Mouse (Mus musculus) midbrain, embryonic 14.5 days (tissue): ENCODE measurements around the gene Prdm1. TPM values are rescaled to one million over a fixed set of nuclear protein-coding genes. Genes with fewer than 3 reads are reported as not detected.
A peak's percentile ranks its signal among the peaks of the same experiment; 100 is the strongest.

Experiments used
- ATAC-seq: fragments of 200-750 bp; cut with Nextera tagmentation; 2 replicates; pipeline ENCODE4 v1.8.0; 2017; ENCODE audit warnings: moderate number of reproducible peaks, moderate library complexity; ENCODE audit not compliant: low FRiP score, low TSS enrichment
- DNase-seq: peaks from one replicate; pipeline ENCODE4 v3.0.0-alpha.2; 2015
- H3K27ac ChIP-seq: fragments of 300-500 bp; sonication (generic); replicated peaks from 2 replicates; pipeline ENCODE4 v1.5.1; 2014; ENCODE audit warnings: mild to moderate bottlenecking, low read depth, low read length, moderate library complexity
- H3K27me3 ChIP-seq: fragments of 300-500 bp; sonication (generic); 2 replicates; pipeline ENCODE4 v1.6.1; 2014; ENCODE audit warnings: low read length, control low read depth, mixed read lengths; ENCODE audit not compliant: control insufficient read depth, insufficient read depth
- H3K36me3 ChIP-seq: fragments of 300-500 bp; sonication (generic); 2 replicates; pipeline ENCODE4 v1.6.1; 2014; ENCODE audit warnings: low read length, control low read depth; ENCODE audit not compliant: control insufficient read depth, insufficient read depth
- H3K4me1 ChIP-seq: fragments of 300-500 bp; sonication (generic); 2 replicates; pipeline ENCODE4 v1.6.1; 2014; ENCODE audit warnings: mild to moderate bottlenecking, antibody characterized with exemption, low read length, control low read depth; ENCODE audit not compliant: control insufficient read depth, insufficient read depth
- H3K4me2 ChIP-seq: fragments of 300-500 bp; sonication (generic); 2 replicates; pipeline ENCODE4 v1.6.1; 2014; ENCODE audit warnings: mild to moderate bottlenecking, low read length, moderate library complexity
- H3K4me3 ChIP-seq: fragments of 300-500 bp; sonication (generic); replicated peaks from 2 replicates; pipeline ENCODE4 v1.5.1; 2014; ENCODE audit warnings: low read depth, low read length
- H3K9ac ChIP-seq: fragments of 300-500 bp; sonication (generic); replicated peaks from 2 replicates; pipeline ENCODE4 v1.6.1; 2014; ENCODE audit warnings: mild to moderate bottlenecking, low read length, moderate library complexity
- H3K9me3 ChIP-seq: fragments of 300-500 bp; sonication (generic); 2 replicates; pipeline ENCODE4 v1.6.1; 2016; ENCODE audit warnings: low read length, control low read depth, mixed read lengths; ENCODE audit not compliant: control insufficient read depth
- WGBS: fragments of 180-500 bp; shearing (Covaris S2); extraction: QIAGEN DNeasy Blood & Tissue Kit; methylation state at CpG from one replicate; pipeline ENCODE4 v1.1.7; 2014; 5-methylcytosine and 5-hydroxymethylcytosine counted together
- polyA plus RNA-seq: library from polyadenylated mRNA; unstranded; fragments of >200 nt; fragmentation: Nextera tagmentation; extraction: Ambion mirVana; gene quantifications from 2 replicates; pipeline ENCODE4 v1.2.1, GENCODE M21; 2014

The Prdm1 gene
- polyA plus RNA-seq, 1 experiment from 2014 or later, result 0.97 TPM

DNA sequence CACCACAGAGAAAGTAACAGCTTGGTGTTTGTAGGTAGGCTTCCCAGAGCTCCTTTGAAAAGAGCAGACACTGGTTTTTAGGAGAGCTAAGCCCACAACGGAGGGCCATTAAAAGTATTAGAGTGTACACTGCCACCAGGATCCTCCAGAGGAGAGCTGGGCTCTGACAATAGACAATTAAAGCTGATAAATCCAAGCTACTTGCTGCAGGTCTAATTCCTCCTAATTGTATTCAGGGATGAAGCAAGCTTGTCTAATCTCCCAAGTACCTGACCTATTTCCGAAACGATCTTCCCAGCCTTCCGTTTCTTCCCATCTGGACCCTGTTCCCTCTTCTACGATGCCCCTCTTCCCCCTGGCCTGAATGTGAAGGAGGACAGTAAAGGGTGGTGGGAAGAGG lies 63.7 kb downstream of the Prdm1 start:
- Histone ChIP-seq H3K9me3 (no peaks in the 10 kb centered on the region), H3K27ac (no peak overlapping the region), H3K9ac (no peak overlapping the region), H3K4me1 (no peaks in the 10 kb centered on the region), H3K36me3 (no peaks in the 10 kb centered on the region), H3K4me3 (no peak overlapping the region), H3K4me2 (no peak overlapping the region), H3K27me3 (peaks cover 3% of the 10 kb centered on the region; the same call in 1 of the 2 replicates)
- 52% methylated on average over 5 of the region's 5 CpGs for WGBS
- ATAC-seq (no peak), DNase-seq (no peak)

DNA sequence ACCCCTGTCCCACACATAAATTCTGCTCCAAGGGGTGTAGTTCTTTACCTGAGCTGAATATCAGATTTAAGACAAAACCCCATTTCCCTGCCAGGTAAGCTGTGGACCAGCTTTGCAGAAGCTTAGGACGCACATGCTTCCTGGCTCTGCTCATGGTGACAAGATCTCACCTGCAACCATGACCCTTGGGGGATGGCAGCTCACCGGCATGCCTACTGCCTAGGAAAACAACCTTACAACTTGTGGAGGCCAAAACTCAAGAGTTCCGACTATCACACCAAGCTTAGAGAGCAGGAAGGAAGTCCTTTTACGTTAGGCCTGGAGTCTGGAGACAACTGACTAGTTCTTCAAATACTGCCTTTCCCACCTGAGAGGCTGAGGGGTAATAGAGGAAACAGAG lies 64.4 kb downstream of the Prdm1 start:
- H3K9ac ChIP-seq, result no peak overlapping the region
- H3K4me1 ChIP-seq, result peaks cover 4% of the 10 kb centered on the region; the same call in 1 of the 2 replicates
- no peaks in the 10 kb centered on the region for H3K36me3 ChIP-seq
- peaks cover 8% of the 10 kb centered on the region; the same call in 1 of the 2 replicates for H3K27me3 ChIP-seq
- no peak overlapping the region for H3K4me3 ChIP-seq
- no peak for DNase-seq
- no peaks in the 10 kb centered on the region for H3K9me3 ChIP-seq
- H3K27ac ChIP-seq, result no peak overlapping the region
- H3K4me2 ChIP-seq, result no peak overlapping the region
- WGBS, result 93% methylated on average over 4 of the region's 4 CpGs
- ATAC-seq, result no peak

DNA sequence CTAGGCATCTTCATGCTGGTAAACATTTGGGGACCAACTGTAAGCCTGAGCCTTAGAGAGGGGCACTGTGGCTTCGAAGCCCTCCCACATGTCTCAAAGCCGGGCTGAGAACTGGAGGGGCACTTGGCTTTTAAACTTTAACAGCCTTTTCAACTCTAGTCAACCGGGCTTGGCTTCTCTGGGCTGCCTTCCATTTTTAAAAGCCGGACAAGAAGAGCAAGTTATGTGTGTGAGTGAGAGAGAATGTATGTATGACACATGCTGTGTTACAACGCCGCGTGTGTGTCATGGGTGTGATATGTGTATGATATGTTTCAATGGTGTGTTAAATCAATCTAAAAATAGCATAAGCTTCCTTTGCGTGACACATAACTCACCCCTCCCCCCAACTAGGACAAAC lies 66.0 kb downstream of the Prdm1 start:
- Histone ChIP-seq H3K27me3 (peaks cover 13% of the 10 kb centered on the region; the same call in 1 of the 2 replicates), H3K9me3 (no peaks in the 10 kb centered on the region), H3K9ac (no peak overlapping the region), H3K27ac (no peak overlapping the region), H3K4me3 (no peak overlapping the region), H3K4me2 (no peak overlapping the region), H3K4me1 (peaks cover 12% of the 10 kb centered on the region), H3K36me3 (no peaks in the 10 kb centered on the region)
- DNase-seq (no peak), ATAC-seq (no peak)
- WGBS, result 90% methylated on average over 8 of the region's 8 CpGs

DNA sequence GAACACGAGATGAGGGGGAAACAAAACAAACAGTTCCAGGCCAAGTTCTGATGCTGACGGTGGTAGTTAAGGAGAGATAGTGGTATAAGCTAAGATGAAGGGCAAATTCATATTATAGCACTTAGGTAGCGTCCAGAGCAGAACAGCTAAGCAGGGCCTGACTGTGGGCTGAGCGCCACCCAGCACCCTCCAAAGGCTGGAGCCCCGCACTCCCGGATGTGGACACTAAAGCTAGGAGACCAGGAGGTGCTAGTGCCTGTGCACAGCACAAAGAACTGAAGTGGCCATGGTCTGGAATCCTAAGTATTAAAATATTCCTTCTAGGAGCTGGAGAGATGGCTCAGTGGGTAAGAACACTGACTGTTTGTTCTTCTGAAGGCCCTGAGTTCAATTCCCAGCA lies 67.2 kb downstream of the Prdm1 start:
- 92% methylated on average over 6 of the region's 6 CpGs for WGBS
- no peak for DNase-seq

DNA sequence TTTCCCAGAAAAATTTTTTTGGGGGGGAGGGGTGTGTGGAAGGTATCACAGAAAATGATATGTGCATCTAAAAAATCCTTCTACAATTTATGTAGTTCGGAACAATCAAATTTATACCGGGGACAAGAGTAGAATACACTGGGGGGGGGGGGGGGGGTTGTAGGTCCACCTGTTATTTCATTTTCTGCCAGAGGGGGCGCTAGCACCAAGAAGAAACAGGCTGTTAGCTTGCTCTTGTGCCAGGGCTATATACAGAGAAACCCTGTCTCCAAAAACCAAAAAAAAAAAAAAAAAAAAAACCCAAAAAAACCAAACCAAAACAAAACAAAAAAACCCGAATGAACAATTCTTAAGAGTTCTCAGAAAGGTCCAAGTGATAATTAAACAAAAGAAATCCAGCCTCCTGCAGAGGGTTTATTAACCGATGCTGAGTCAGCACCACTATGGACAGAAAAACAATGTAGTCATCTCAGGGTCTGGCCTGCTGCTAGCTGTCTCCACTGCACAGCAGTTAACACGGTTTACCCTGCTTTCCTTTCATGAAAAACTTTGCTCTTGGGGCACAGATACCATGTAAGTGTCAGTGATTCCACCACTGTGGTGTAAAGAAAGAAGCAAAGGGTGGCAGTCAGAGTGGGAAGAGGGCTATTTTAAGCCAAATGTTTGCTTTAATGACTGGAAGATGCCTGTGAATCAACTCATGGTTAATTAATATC lies 68.0 kb downstream of the Prdm1 start:
- WGBS, result 18% methylated on average over 6 of the region's 6 CpGs
- ATAC-seq, result no peak
- Histone ChIP-seq H3K4me3 (no peak overlapping the region), H3K4me2 (no peak overlapping the region), H3K27me3 (peaks cover 33% of the 10 kb centered on the region), H3K9ac (no peak overlapping the region), H3K9me3 (no peaks in the 10 kb centered on the region), H3K4me1 (peaks cover 19% of the 10 kb centered on the region), H3K36me3 (no peaks in the 10 kb centered on the region), H3K27ac (no peak overlapping the region)
- DNase-seq, result peak; percentile 71

More for the DNA sequence above, 67.2 kb downstream of the Prdm1 start:
- no peaks in the 10 kb centered on the region for H3K36me3 ChIP-seq
- no peak overlapping the region for H3K4me2 ChIP-seq
- no peaks in the 10 kb centered on the region for H3K9me3 ChIP-seq
- H3K4me1 ChIP-seq, result peaks cover 19% of the 10 kb centered on the region
- no peak overlapping the region for H3K27ac ChIP-seq
- H3K4me3 ChIP-seq, result no peak overlapping the region
- H3K27me3 ChIP-seq, result peaks cover 25% of the 10 kb centered on the region
- no peak for ATAC-seq
- no peak overlapping the region for H3K9ac ChIP-seq

DNA sequence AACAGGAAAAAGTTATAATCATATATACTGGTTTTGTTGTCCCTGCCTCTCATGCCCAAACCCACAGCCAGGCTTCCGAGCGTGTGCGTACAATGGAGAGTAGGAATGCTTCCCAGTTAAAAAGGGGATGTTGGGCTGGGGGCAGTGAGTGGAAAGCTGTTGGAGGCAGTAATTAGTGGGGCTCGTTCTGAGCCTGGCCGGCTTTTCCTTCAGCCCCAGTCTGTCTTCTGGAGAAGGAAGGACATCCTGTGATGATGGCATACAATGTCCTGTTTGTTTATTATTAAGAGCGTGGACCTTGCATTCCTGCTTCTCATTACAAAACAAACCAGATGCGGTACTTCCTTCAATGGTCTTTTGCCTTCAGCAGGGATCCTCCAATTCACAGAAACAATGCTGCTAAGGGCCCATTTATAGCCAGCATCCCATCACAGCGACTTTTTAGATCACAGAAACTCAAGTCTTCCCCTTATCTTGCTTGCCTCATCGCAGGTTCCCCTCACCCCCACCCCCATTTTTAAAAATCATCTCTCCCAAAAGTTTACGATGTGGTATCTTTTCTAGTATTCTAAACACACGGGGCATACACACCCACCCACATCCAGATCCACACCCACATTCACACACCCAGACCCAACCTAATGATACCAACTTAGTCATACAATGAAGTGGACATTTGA lies 68.8 kb downstream of the Prdm1 start:
- DNase-seq (peak; percentile 47), ATAC-seq (no peak)
- H3K9me3 ChIP-seq, result no peaks in the 10 kb centered on the region
- H3K36me3 ChIP-seq, result no peaks in the 10 kb centered on the region
- H3K4me2 ChIP-seq, result peak overlapping the region; percentile 95
- H3K27ac ChIP-seq, result no peak overlapping the region
- 14% methylated on average over 11 of the region's 11 CpGs for WGBS
- no peak overlapping the region for H3K9ac ChIP-seq
- H3K4me1 ChIP-seq, result peaks cover 19% of the 10 kb centered on the region
- H3K27me3 ChIP-seq, result peaks cover 36% of the 10 kb centered on the region
- peak overlapping the region; percentile 57 for H3K4me3 ChIP-seq

DNA sequence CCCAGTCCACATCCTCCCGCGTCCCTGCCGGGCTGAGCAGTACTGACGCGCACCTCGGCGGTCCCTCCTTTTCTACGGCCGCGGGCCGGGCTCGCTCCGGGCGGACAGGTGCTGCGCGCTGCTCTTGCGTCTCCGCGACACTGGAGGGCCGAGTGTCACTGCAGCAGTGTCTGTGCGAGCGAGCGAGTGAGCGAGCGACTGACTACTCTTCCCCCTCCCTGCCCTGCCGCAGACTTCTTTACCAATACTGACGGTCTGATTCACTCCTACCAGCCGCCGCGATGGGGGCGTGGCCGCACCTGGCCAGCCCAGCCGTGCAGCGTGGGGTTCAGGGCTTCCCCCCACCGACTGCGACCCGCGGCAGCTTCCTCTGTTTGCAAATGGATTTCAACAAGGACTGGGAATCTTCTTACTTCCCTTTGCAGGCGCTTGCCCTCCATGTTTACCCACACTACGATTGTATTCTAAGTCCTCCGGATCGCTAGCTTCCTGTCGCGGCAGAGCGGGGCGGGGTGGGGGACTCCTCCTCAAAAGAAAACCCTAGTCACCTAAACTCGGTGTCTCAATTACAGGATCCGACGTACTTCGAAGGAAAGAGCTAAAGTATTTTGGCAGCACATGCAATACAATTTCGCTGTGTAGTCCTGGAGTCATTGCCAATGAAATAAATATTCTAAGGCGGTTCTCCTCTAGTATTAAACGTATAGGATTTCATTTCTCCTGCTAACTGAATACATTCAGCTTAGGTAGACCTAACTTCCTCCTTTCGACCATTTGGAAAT lies 69.6 kb downstream of the Prdm1 start:
- WGBS, result under 1% methylated on average over 54 of the region's 54 CpGs
- ATAC-seq (peak; percentile 79), DNase-seq (peak; percentile 84)
- Histone ChIP-seq H3K4me2 (peak overlapping the region; percentile 95), H3K4me1 (peaks cover 19% of the 10 kb centered on the region), H3K4me3 (peak overlapping the region; percentile 57), H3K27ac (no peak overlapping the region), H3K36me3 (no peaks in the 10 kb centered on the region), H3K9me3 (no peaks in the 10 kb centered on the region), H3K27me3 (peaks cover 36% of the 10 kb centered on the region), H3K9ac (peak overlapping the region; percentile 56)

DNA sequence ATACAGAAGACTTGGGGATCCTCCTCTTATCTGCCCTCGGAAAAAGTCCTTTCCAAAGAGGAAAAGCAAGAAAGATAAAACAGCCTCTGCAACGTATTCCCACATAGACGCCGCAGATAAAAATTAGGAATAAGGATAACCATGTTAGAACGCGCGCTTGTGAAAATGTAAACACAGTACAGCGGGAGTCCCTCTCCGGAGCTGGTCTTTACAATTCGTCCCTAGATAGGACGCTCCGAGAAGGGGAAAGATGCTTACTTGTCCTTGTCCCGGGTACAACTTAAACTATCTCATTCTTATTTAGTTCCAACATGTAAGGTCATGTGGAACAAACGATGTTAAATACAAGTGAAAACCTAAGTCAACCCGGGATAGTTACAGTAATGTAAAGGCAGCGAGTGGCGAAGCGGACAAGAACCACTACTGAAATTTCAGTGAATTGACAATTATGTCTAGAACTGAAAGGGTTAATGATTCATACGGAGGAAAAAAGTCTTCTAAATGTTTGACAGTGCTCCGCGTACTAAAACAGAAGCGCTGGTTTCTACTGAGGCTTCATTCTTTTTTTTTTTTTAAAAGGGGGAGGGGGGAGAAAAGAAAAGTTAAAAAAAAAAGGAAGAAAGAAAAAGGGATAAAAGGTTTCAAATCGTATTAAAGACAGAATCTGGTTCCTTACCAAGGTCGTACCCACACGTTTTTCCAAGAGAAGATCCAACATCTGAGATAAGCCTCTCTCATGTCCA lies 70.3 kb downstream of the Prdm1 start:
- H3K27ac ChIP-seq, result no peak overlapping the region
- peaks cover 19% of the 10 kb centered on the region for H3K4me1 ChIP-seq
- DNase-seq (peak; percentile 35), ATAC-seq (no peak)
- peaks cover 36% of the 10 kb centered on the region for H3K27me3 ChIP-seq
- peak overlapping the region; percentile 56 for H3K9ac ChIP-seq
- peak overlapping the region; percentile 57 for H3K4me3 ChIP-seq
- H3K36me3 ChIP-seq, result no peaks in the 10 kb centered on the region
- peak overlapping the region; percentile 95 for H3K4me2 ChIP-seq
- under 1% methylated on average over 25 of the region's 25 CpGs for WGBS
- H3K9me3 ChIP-seq, result no peaks in the 10 kb centered on the region
